Mouse (Mus musculus): Measurements from ENCODE around the gene Nploc4. TPM values are rescaled to one million over a fixed set of nuclear protein-coding genes. Genes with fewer than 3 reads are reported as not detected.

The Nploc4 gene
- 10 to 100 TPM in 1 of 2 experiments, 1 to 10 TPM in 1; 9.5 to 11.0 TPM for polyA plus RNA-seq (2017; shearing (Covaris generic))

DNA sequence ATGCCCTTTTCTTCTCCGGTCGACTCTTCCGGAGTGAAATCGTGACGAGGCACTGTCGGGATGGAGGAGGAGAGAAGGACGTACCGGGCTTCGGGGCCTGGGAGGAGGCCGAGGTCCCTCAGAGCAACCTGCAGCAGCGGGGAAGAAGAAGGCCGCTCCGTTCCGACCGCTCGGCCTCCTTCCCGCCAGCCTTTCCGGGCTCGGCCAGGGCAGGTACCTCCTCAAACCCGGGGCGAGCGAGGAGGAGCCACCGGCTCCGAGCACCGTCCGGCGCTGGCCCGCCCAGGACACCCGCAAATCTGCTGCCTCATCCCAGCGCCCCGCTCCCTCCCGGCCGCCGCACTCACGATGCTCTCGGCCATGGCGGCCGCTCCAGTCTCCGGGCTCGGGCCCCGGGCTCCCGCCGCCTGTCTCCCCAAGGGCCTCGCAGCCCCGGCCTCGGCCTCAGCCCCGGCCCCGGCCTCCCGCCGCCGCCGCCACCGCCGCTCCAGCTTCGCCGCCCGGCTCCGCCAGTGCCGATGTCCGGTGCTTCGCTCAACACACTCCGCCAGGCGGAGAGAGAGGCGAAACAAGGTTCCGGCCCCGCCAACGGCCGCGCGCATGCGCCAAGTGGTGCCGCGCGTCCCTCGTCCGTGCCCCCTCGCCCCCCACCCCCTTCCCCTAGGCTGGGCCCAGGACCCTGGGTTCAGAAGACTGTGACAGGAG, at the start of gene Nploc4:
Gene Nploc4 (minus strand): TSS at position 557 of the 705 bp plus-strand sequence.
- peak; percentile 45 for ATAC-seq

GRCm38 (mm10) chr11:120485251-120485650, 47.7 kb upstream of the Nploc4 start:
- ATAC-seq, result no peak

GRCm38 (mm10) chr11:120484265-120484981, 46.9 kb upstream of the Nploc4 start, which contains the start of gene Mrpl12:
TSS of gene Mrpl12 (plus strand) at chr11:120484613.
- peak; percentile 97 for ATAC-seq

DNA sequence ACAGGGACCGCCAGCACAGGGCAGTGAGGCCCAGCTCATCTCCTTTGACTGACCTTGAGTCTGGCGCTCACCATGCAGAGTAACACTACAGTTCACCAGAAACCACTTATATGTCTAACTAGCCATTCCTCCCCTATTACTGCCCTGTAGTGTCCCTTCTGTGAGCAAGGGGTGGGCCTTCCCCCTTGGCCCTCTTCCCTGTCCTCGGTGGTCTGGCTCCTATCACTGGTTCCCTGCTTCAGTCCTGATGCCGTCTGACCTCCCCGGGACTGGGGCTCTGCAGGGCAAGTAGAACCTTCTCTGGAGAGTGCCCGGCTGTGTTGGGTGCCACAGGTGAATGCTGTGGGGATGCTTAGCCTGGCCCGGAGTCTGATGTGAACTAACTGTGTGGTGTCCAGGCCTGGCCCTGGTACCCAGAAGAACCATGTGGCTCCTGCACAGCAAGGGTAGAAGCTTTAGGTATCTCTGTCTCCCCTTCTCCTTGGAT, 46.0 kb upstream of the Nploc4 start:
- no peak for ATAC-seq

- no peak for ATAC-seq
Observed at GRCm38 (mm10) chr11:120472052-120472451, 34.5 kb upstream of the Nploc4 start.

GRCm38 (mm10) chr11:120467736-120468092, 30.2 kb upstream of the Nploc4 start:
- ATAC-seq, result no peak

GRCm38 (mm10) chr11:120467051-120467735, 29.7 kb upstream of the Nploc4 start, which contains the start of gene Arl16:
TSS of gene Arl16 (minus strand) at chr11:120467607.
- peak; percentile 100 for ATAC-seq

DNA sequence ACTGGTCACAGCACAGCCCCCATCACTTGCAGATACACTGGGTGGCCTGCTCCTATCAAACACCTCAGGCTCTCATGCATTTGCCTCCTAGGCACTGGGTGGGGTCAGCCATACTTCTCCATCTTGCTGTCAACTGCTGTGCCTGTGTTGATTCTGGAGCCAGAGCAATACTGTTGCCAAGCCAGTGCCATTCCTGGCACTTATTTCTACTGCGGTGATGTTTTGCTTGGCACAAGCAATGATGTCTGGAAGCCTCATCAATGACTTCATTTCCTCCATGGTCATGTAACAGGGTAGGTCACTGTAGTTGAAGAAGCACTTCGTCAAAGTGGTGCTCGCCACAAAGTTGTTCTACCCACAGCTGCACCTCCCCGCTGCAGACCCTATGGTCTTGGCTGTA, 28.0 kb upstream of the Nploc4 start:
- ATAC-seq, result no peak

- ATAC-seq, result no peak
Observed at GRCm38 (mm10) chr11:120464365-120464764, 26.9 kb upstream of the Nploc4 start.

DNA sequence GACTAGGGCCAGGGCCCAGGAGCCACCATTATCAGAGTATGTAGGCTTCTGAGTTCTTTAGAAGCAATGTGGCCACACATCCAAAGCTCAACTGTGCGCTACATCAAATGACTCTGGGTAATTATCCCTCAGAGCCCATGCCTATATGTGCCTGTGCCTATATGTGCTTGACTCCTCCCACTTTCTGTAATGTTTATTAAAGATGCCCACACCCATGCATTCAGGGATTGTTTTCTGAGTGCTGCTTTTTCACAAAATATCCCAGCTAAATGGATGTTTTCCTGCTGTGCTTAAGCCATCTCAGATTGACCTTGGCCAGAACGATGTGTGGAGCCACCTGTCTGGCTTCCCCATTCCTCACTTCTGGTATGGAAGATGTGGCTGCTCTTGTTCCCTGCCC, 26.0 kb upstream of the Nploc4 start:
- ATAC-seq, result no peak

DNA sequence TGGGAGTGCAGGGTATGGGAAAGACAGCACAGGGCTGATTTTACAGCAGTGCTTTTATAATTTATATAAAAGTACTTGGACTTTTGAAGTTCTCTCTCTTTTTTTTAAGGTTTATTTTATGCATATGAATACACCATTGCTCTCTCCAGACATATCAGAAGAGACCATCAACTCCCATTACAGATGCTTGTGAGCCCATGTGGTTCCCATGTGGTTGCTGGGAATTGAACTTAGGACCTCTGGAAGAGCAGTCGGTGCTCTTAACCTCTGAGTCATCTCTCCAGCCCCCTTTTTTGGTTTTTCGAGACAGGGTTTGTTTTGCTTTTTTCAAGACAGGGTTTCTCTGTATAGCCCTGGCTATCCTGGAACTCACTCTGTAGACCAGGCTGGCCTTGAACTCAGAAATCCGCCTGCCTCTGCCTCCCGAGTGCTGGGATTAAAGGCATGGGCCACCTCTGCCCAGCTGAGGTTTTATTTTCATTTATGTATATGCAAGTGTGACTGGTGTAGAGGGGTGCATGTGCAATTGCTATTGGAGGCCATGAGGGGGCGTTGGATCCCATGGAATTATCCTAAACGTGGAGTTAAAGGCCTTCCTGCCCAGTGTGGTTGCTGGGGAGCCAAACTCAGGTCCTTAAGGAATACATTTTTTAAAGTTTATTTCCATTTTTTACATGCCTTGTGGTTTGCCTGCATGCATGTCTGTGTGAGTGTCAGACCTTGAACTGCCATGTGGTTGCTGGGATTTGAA, 21.5 kb upstream of the Nploc4 start:
- no peak for ATAC-seq

DNA sequence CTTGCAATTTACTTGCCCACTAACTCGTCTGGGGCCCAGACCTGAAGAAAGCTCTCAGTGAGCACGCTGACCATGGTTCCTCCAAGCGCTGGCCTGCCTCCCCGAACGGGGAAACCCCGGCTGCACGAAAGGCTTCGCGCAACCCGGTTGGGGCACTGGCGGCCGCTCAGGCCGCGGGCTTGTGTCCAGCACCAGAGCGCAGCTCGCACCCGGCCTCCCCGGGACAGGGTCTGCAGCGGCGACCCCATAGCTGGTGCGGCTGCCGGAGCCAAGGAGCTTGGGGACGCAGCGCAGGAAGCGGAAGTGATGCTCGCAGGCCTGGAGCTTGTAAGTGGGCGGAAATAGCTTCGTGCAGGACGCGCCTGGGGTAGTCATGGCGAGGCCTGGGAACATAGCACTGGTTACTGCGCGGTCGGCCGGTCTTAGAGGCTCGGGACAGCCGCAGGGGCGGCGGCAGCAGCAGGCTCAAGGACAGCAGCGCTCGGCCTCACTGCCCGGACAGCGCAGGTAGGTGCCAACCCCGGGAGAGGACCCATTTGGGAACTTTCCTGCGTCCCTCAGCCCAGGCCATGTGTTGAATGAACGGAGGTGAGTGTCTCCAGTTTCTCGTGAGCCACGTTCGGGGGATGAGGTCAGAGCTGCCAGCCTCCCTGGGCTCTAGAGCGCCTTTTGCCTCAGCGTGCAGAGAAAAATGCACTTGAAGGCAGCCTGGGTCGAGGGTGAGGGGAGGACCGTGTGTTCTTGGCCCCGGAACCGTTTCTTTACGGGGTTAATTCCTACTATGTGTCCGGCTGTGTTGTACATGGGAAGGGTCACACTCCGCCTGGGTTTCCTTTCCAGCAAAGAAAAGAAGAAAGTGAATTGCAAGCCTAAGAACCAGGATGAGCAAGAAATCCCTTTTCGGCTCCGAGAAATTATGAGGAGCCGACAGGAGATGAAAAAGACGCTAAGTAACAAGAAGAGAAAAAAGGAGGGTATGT, 20.6 kb upstream of the Nploc4 start, which contains the start of the genes Oxld1 and Ccdc137:
Gene Oxld1 (minus strand): TSS at position 297 of the 980 bp plus-strand sequence.
Gene Ccdc137 (plus strand): TSS at position 344 of the 980 bp plus-strand sequence.
- ATAC-seq, result peak; percentile 100

DNA sequence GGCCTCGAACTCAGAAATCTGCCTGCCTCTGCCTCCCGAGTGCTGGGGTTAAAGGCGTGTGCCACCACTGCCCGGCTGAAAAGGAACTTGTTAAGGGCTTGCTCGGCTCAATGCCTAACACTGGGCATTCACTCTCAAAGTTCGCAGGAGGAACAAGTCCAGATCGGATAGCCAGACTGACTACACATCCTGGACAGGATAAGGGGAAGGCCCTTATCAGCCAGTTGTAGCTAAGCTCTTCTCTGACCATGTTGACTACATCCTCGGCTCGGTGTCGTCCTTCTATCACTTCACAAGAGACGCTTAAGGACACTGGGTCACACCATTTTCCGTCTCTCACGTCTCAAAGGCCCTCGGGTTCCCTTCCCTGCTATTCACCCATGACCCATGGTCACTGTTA, 19.9 kb upstream of the Nploc4 start:
- peak; percentile 8 for ATAC-seq

- no peak for ATAC-seq
Observed at GRCm38 (mm10) chr11:120455413-120455812, 17.9 kb upstream of the Nploc4 start.

DNA sequence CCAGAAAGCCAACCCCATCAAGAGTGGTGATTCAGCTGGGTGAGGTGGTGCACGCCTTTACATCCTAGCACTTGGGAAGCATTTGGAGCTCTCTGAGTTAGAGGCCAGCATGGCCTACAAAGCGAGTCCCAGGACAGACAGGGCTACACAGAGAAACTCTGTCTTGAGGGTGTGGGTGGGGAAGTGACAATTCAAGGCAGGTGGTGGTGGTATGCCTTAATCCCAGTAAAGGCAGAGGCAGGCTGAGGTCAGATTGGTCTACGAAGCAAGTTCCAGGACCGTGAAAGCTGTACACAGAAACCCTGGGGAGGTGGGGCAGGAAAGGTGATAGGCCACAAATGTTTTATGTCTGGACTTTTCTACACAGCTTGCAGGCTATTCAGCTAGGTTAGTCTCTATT, 17.5 kb upstream of the Nploc4 start:
- no peak for ATAC-seq

GRCm38 (mm10) chr11:120453306-120453705, 15.8 kb upstream of the Nploc4 start, which contains the start of gene Pde6g:
TSS of gene Pde6g (minus strand) at chr11:120453500.
- no peak for ATAC-seq

DNA sequence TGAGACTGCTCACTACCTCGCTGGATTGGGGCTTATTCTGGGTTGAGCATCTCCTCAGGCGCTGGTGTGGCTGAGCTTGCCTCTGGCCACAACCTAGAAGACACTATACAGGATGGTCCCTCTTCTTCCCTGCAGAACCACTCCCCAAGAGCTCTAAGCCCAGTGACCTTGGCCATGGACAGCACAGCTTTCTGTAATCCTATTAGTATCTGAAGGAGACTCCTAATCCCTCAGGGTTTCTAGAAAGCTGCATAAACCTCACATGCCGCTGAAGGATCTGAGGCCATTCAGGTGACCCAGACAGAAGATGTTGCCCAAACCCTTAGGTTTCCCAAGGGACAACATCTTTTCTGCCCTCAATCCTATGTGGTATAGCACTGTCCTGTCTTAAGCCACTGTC, 14.7 kb upstream of the Nploc4 start:
- no peak for ATAC-seq

DNA sequence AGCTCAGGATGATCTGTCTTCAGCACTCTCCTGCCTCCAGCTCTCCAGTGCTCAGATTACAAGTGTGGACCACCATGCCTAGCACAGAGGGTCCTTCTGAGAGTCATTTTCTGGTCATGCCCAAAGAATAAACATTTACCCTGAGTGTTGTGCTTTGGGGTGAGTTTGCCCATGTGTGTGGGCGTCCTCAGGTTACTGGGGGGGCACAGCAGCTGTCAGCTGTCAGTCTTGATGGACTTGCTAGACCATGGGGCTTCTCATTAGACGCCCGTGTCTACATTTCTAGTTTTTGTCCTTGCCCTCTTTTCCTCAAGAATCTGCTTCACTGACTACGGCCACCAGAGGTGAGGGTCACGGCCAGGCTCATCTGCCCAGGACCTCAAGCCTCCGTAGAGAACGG, 9.7 kb upstream of the Nploc4 start:
- no peak for ATAC-seq

GRCm38 (mm10) chr11:120445475-120445874, 8.0 kb upstream of the Nploc4 start:
- no peak for ATAC-seq

DNA sequence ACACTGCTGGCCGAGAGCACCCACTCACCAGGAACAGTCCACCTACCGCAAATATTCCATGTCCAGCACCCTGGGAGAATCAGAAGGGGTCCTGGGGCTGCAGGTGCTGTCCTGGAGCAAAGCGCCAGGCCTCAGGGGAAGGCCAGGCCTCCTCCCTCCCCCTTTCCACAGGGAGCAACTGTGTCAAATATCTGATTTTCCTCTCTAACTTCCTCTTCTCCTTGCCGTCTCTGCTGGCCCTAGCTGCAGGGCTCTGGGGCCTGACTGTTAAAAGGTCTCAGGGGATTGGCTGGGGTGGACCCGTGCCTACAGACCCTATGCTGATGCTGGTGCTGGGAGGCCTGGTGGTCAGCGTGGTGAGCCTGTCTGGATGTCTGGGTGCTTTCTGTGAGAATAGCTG, 6.6 kb upstream of the Nploc4 start:
- no peak for ATAC-seq

DNA sequence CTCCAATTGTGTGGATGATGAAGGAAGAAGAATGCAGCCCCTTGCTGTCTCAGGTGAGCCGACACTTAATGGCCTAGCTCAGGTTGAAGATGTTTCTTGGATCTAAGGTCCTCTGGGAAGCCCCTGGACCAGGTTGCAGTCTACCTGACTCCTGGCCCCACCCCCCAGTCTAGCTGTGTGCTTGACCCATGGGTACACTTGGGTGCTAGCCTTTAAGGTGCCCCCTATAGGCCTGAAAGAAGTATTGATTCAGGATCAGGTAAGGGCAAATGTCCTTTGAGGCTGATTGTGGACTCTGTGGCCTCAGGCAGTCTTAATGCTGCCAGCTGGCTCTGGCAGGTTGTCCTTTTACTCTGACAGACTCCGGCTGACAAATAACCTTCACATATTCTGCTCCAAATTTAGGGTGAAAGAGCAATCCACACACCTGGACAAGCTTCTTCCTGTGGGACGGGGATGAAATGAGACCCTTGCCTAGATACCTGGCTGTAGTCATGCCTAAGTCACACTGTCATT, 5.3 kb upstream of the Nploc4 start:
- ATAC-seq, result no peak
